Comparison of ENCODE assay signal across 8 mouse cellular contexts in genomic region chr3:88536103-88536930, GRCm38 (mm10). TPM values are rescaled to one million over a fixed set of nuclear protein-coding genes. Genes with fewer than 3 reads are reported as not detected.
A peak's percentile ranks its signal among the peaks of the same experiment; 100 is the strongest.
DNase-seq lines count a peak whose midpoint lies in the region; ATAC-seq and TF ChIP-seq lines count a peak whose summit lies in the region.

No protein-coding gene starts in this region.

- peaks cover 2% of the 10 kb centered on the region for H3K4me1 ChIP-seq in spleen, adult 2 months (ENCODE audit: control insufficient read depth, insufficient read depth, insufficient read length)
- H3K4me1 ChIP-seq in embryonic facial prominence, embryonic 12.5 days: peaks cover 61% of the 10 kb centered on the region
- peaks cover 3% of the 10 kb centered on the region; the same call in 1 of the 2 replicates for H3K4me1 ChIP-seq in heart, adult 2 months (ENCODE audit: control insufficient read depth, insufficient read depth, low read length)

- no peak for DNase-seq in spleen, adult 2 months (ENCODE audit: low read depth in 1 of 2, low spot score in 2 of 2)
- DNase-seq in spleen, adult 12 weeks (ENCODE audit: low spot score): no peak
- peak; percentile 88 to 90 for DNase-seq in heart, adult 2 months
- DNase-seq in kidney, adult 18-20 months: peak; percentile 84
- DNase-seq in left cerebral cortex, postnatal 4 days: peak; percentile 68
- peak; percentile 43 for DNase-seq in splenic B cell, adult 2 months (ENCODE audit: low read depth, low spot score)

- TF ChIP-seq POLR2A in spleen, adult 2 months (IDR thresholded peaks at IDR 0.05; ENCODE audit: low read depth, low read length): no peak; the same call in 1 of the 2 replicates
- TF ChIP-seq POLR2A in heart, adult 2 months (IDR thresholded peaks at IDR 0.05; ENCODE audit: insufficient read depth, low read depth, low read length): peak; percentile 91

- no peaks in the 10 kb centered on the region for H3K79me2 ChIP-seq in heart, adult 2 months (replicated peaks; ENCODE audit: control insufficient read depth, insufficient read depth, low read length)

- no peaks in the 10 kb centered on the region for H3K9me3 ChIP-seq in embryonic facial prominence, embryonic 12.5 days

- peak; percentile 29; the same call in 1 of the 2 replicates for TF ChIP-seq EP300 in heart, adult 2 months (IDR thresholded peaks at IDR 0.05; ENCODE audit: insufficient read depth, low read depth, low read length)

- ATAC-seq in embryonic facial prominence, embryonic 12.5 days (ENCODE audit: insufficient number of reproducible peaks, insufficient read depth, low FRiP score, low TSS enrichment): no peak
- peak; percentile 49 for ATAC-seq in megakaryocyte-erythroid progenitor cell, adult 5-6 weeks (replicated peaks; ENCODE audit: low FRiP score, low TSS enrichment, poor library complexity, severe bottlenecking)

- peaks cover 5% of the 10 kb centered on the region; the same call in 1 of the 2 replicates for H3K27me3 ChIP-seq in spleen, adult 2 months (ENCODE audit: control insufficient read depth, insufficient read depth, low read length)
- no peaks in the 10 kb centered on the region for H3K27me3 ChIP-seq in embryonic facial prominence, embryonic 12.5 days
- H3K27me3 ChIP-seq in heart, adult 2 months (ENCODE audit: control insufficient read depth, insufficient read depth, low read length): no peaks in the 10 kb centered on the region
- 0 out of 2 replicates have a peak, but pooled peaks cover 2% of the 10 kb centered on the region for H3K27me3 ChIP-seq in splenic B cell, adult 2 months (ENCODE audit: control insufficient read depth, insufficient read depth, low read length, poor library complexity, severe bottlenecking)

- peak overlapping the region; percentile 51; the same call in 1 of the 2 replicates for H3K4me3 ChIP-seq in spleen, adult 2 months (ENCODE audit: extremely low read depth, insufficient read depth, insufficient read length)
- H3K4me3 ChIP-seq in embryonic facial prominence, embryonic 12.5 days: peak overlapping the region; percentile 85
- peak overlapping the region; percentile 74 for H3K4me3 ChIP-seq in heart, adult 2 months

- H3K9ac ChIP-seq in embryonic facial prominence, embryonic 12.5 days: peak overlapping the region; percentile 98
- H3K9ac ChIP-seq in heart, adult 2 months (ENCODE audit: low read depth, low read length): peak overlapping the region; percentile 77

- WGBS in spleen, adult 2 months: 65% methylated on average over 64 of the region's 64 CpGs
- 5% methylated on average over 64 of the region's 64 CpGs for WGBS in embryonic facial prominence, embryonic 12.5 days
- 12% methylated on average over 64 of the region's 64 CpGs for WGBS in heart, adult 2 months

- intact Hi-C loops in heart, adult 2 months (cut with DNase I): no loop called here
- intact Hi-C loops in left cerebral cortex, postnatal 4 days (cut with DNase I): no loop called here

- no peak for TF ChIP-seq CTCF in spleen, adult 2 months (IDR thresholded peaks at IDR 0.05; ENCODE audit: extremely low read depth, insufficient read depth, insufficient read length, insufficient replicate concordance)
- peak; percentile 3; the same call in 1 of the 2 replicates for TF ChIP-seq CTCF in heart, adult 2 months (IDR thresholded peaks at IDR 0.05)

- H3K27ac ChIP-seq in spleen, adult 2 months (ENCODE audit: insufficient read depth, low read length): no peak overlapping the region
- peak overlapping the region; percentile 99 for H3K27ac ChIP-seq in embryonic facial prominence, embryonic 12.5 days
- peak overlapping the region; percentile 77 for H3K27ac ChIP-seq in heart, adult 2 months

- H3K4me2 ChIP-seq in embryonic facial prominence, embryonic 12.5 days (replicated peaks): peak overlapping the region; percentile 96

- no peaks in the 10 kb centered on the region for H3K36me3 ChIP-seq in spleen, adult 2 months (ENCODE audit: control insufficient read depth, insufficient read depth, low read length)
- peaks cover 47% of the 10 kb centered on the region for H3K36me3 ChIP-seq in embryonic facial prominence, embryonic 12.5 days
- H3K36me3 ChIP-seq in heart, adult 2 months (ENCODE audit: control insufficient read depth, insufficient read depth, low read length): no peaks in the 10 kb centered on the region
- H3K36me3 ChIP-seq in splenic B cell, adult 2 months (ENCODE audit: control insufficient read depth, insufficient read depth, low read length, poor library complexity, severe bottlenecking): no peaks in the 10 kb centered on the region

RNA-seq across cellular contexts. Expression of gene Mex3a, which starts 4.1 kb away (rescaled TPM):
- 1.00 and 1.0 TPM in 2 replicates for polyA plus RNA-seq in spleen, adult 2 months (2012; rRNA removed)
- 36.3 and 37.7 TPM in 2 replicates for polyA plus RNA-seq in embryonic facial prominence, embryonic 12.5 days (2016; fragmentation: Nextera tagmentation; extraction: Ambion mirVana)
- total RNA-seq in heart, adult 2 months (2021): under 1 TPM; 0.42 to 0.45 TPM
- polyA plus RNA-seq in heart, adult 2 months (2012; rRNA removed): 0.27 and 0.59 TPM in 2 replicates
- total RNA-seq in left cerebral cortex, postnatal 4 days (2021): 10 to 100 TPM; 80.5 to 87.8 TPM
- total RNA-seq in megakaryocyte-erythroid progenitor cell, adult 5-6 weeks (2014; fragmentation: Nextera tagmentation): 5.4 and 5.6 TPM in 2 replicates
- total RNA-seq in megakaryocyte-erythroid progenitor cell, adult 5-6 weeks (2017): 3.3 and 7.8 TPM in 2 replicates

RNA-seq across cellular contexts. Expression of gene Rab25, which starts 11.8 kb away (rescaled TPM):
- polyA plus RNA-seq in spleen, adult 2 months (2012; rRNA removed): 1.0 and 1.3 TPM in 2 replicates
- 4.0 and 5.5 TPM in 2 replicates for polyA plus RNA-seq in embryonic facial prominence, embryonic 12.5 days (2016; fragmentation: Nextera tagmentation; extraction: Ambion mirVana)
- total RNA-seq in heart, adult 2 months (2021): not detected
- polyA plus RNA-seq in heart, adult 2 months (2012; rRNA removed): 2.2 TPM in 1 of 2 replicates, not detected in the other
- total RNA-seq in left cerebral cortex, postnatal 4 days (2021): under 1 TPM in 1 of 2 experiments, not detected in 1; 0.83 TPM
- total RNA-seq in megakaryocyte-erythroid progenitor cell, adult 5-6 weeks (2014; fragmentation: Nextera tagmentation): not detected in 2 replicates
- 0.14 TPM in 1 of 2 replicates, not detected in the other for total RNA-seq in megakaryocyte-erythroid progenitor cell, adult 5-6 weeks (2017)

RNA-seq across cellular contexts. Expression of gene Lamtor2, which starts 16.6 kb away (rescaled TPM):
- 104 and 141 TPM in 2 replicates for polyA plus RNA-seq in spleen, adult 2 months (2012; rRNA removed)
- polyA plus RNA-seq in embryonic facial prominence, embryonic 12.5 days (2016; fragmentation: Nextera tagmentation; extraction: Ambion mirVana): 144 and 146 TPM in 2 replicates
- 100 to 1,000 TPM in 1 of 2 experiments, 10 to 100 TPM in 1; 94.3 to 104 TPM for total RNA-seq in heart, adult 2 months (2021)
- 118 TPM in 2 replicates for polyA plus RNA-seq in heart, adult 2 months (2012; rRNA removed)
- 100 to 1,000 TPM; 106 to 120 TPM for total RNA-seq in left cerebral cortex, postnatal 4 days (2021)
- 36.4 and 68.6 TPM in 2 replicates for total RNA-seq in megakaryocyte-erythroid progenitor cell, adult 5-6 weeks (2014; fragmentation: Nextera tagmentation)
- 57.0 and 87.8 TPM in 2 replicates for total RNA-seq in megakaryocyte-erythroid progenitor cell, adult 5-6 weeks (2017)

RNA-seq across cellular contexts. Expression of gene Ubqln4, which starts 17.2 kb away (rescaled TPM):
- 32.5 and 33.7 TPM in 2 replicates for polyA plus RNA-seq in spleen, adult 2 months (2012; rRNA removed)
- polyA plus RNA-seq in embryonic facial prominence, embryonic 12.5 days (2016; fragmentation: Nextera tagmentation; extraction: Ambion mirVana): 57.5 and 63.7 TPM in 2 replicates
- 10 to 100 TPM; 70.1 to 76.5 TPM for total RNA-seq in heart, adult 2 months (2021)
- 69.3 and 86.7 TPM in 2 replicates for polyA plus RNA-seq in heart, adult 2 months (2012; rRNA removed)
- 100 to 1,000 TPM in 1 of 2 experiments, 10 to 100 TPM in 1; 97.5 to 105 TPM for total RNA-seq in left cerebral cortex, postnatal 4 days (2021)
- total RNA-seq in megakaryocyte-erythroid progenitor cell, adult 5-6 weeks (2014; fragmentation: Nextera tagmentation): 72.3 and 94.1 TPM in 2 replicates
- 52.5 and 56.0 TPM in 2 replicates for total RNA-seq in megakaryocyte-erythroid progenitor cell, adult 5-6 weeks (2017)

RNA-seq across cellular contexts. Expression of gene Lmna, which starts 26.6 kb away (rescaled TPM):
- polyA plus RNA-seq in spleen, adult 2 months (2012; rRNA removed): 51.3 and 72.3 TPM in 2 replicates
- 109 and 113 TPM in 2 replicates for polyA plus RNA-seq in embryonic facial prominence, embryonic 12.5 days (2016; fragmentation: Nextera tagmentation; extraction: Ambion mirVana)
- total RNA-seq in heart, adult 2 months (2021): 100 to 1,000 TPM; 117 to 138 TPM
- polyA plus RNA-seq in heart, adult 2 months (2012; rRNA removed): 67.3 and 85.2 TPM in 2 replicates
- total RNA-seq in left cerebral cortex, postnatal 4 days (2021): 10 to 100 TPM; 35.3 to 37.7 TPM
- total RNA-seq in megakaryocyte-erythroid progenitor cell, adult 5-6 weeks (2014; fragmentation: Nextera tagmentation): 43.0 and 61.7 TPM in 2 replicates
- total RNA-seq in megakaryocyte-erythroid progenitor cell, adult 5-6 weeks (2017): 49.4 and 66.7 TPM in 2 replicates

Comparison
In these comparisons a context has a peak if more than half of its experiments do, and no peak if none do; other contexts are left out.
1. DNase-seq: peak in heart, adult 2 months (2 of 2), kidney, adult 18-20 months (single experiment), left cerebral cortex, postnatal 4 days (single experiment) and splenic B cell, adult 2 months (single experiment); none in spleen, adult 2 months (0 of 2) and spleen, adult 12 weeks (single experiment).
2. RNA of gene Mex3a, which starts 4.1 kb away (total RNA-seq): 80.5 to 87.8 TPM in left cerebral cortex, postnatal 4 days; 3.3 to 7.8 TPM in megakaryocyte-erythroid progenitor cell, adult 5-6 weeks and 0.42 to 0.45 TPM in heart, adult 2 months; every median in the first group is over 4 times any median in the second.
3. Peak in every context shown above with its lines, with median percentiles within 50 percentile points of each other: H3K4me3 ChIP-seq.